In the genomic region with DNA sequence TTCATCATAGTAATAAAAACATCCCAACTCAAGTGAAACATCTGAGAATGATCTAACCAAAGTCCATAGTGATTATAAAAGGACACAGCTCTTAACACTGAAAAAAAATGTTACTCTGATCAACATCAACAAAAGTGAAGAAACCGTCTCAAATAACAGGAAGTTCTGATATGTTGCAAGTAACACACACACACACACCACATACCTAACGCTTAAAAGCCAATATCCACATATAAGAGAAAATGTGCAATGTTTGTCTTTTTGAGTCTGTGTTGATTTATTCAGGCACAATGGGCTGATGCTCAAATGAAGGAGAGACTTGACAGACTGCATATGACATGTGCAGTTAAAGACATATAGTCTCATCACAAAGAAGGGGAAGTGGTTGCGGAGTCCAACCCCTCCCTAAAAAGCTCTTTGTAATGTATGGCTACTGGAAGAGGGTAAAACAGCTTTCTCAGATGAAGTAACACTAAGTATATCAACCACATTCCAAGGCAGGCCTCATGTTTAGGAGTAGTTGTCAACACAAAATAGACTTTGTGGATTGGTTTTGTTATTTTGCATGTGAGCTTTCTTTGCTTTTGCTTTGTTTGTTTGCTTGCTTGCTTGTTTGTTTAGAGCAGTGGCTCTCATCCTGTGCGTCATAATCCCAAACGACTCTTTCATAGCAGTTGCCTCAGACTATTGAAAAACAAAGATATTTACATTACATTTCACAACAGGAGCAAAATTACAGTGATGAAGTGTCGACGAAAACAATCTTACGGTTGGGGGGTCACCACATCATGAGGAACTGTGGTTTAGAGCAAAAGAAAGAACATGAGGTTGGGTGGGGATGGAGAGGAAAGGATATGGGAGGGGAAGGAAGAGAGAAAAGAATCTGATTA, we compare ENCODE assay signal across 21 mouse cellular contexts. TPM values are rescaled to one million over a fixed set of nuclear protein-coding genes. Genes with fewer than 3 reads are reported as not detected.
A peak's percentile ranks its signal among the peaks of the same experiment; 100 is the strongest.
DNase-seq lines count a peak whose midpoint lies in the region; ATAC-seq and TF ChIP-seq lines count a peak whose summit lies in the region.
"Had no signal": no experiment of that assay in that cellular context is flagged by ENCODE, and none has a peak within 500 bp of the region (broad histone marks: within the 10 kb centered on the region; RNA-seq: fewer than 3 reads in every experiment).

No protein-coding gene starts in this region.

- peak; percentile 20 for DNase-seq in lung, postnatal 25 days (ENCODE audit: low spot score)
- DNase-seq in lung, postnatal 14 days: no peak
- no peak for DNase-seq in forebrain, postnatal 0 days
- DNase-seq in limb, embryonic 10.5 days (ENCODE audit: low spot score): no peak
- DNase-seq: cerebellum, adult 9-11 months; gastrocnemius, postnatal 14 days; heart, adult 2 months; heart, postnatal 4 days; right cerebral cortex, adult 18-20 months; spleen, adult 18-20 months; thymus, postnatal 25 days had no signal

- H3K4me1 ChIP-seq in forebrain, postnatal 0 days (ENCODE audit: insufficient read depth): no peaks in the 10 kb centered on the region
- H3K4me1 ChIP-seq in limb, embryonic 10.5 days: no peaks in the 10 kb centered on the region
- H3K4me1 ChIP-seq: embryonic facial prominence, embryonic 13.5 days; limb, embryonic 12.5 days; liver, embryonic 15.5 days had no signal

- ATAC-seq in CD4-positive, CD25-positive, alpha-beta regulatory T cell, adult 4 months: peak; percentile 37
- peak; percentile 92 for ATAC-seq in granulocyte monocyte progenitor cell, adult 5-6 weeks (replicated peaks; ENCODE audit: poor library complexity, severe bottlenecking)
- ATAC-seq in neutrophil, adult 5-6 weeks (ENCODE audit: extremely low read depth, insufficient number of reproducible peaks, low FRiP score, poor library complexity, severe bottlenecking): peak; percentile 86
- no peak for ATAC-seq in forebrain, postnatal 0 days
- ATAC-seq: forebrain, embryonic 14.5 days; hindbrain, embryonic 16.5 days; intestine, postnatal 0 days; midbrain, embryonic 16.5 days had no signal

- no peak for TF ChIP-seq CTCF in forebrain, postnatal 0 days (IDR thresholded peaks at IDR 0.05; ENCODE audit: low read depth)

- H3K4me3 ChIP-seq in forebrain, postnatal 0 days (ENCODE audit: low read depth, low read length): no peak overlapping the region
- H3K4me3 ChIP-seq in limb, embryonic 10.5 days: no peak overlapping the region
- H3K4me3 ChIP-seq: embryonic facial prominence, embryonic 13.5 days; heart, adult 2 months; limb, embryonic 12.5 days; liver, embryonic 15.5 days had no signal

- H3K27me3 ChIP-seq in forebrain, postnatal 0 days (ENCODE audit: insufficient read depth, low read length): no peaks in the 10 kb centered on the region
- H3K27me3 ChIP-seq in limb, embryonic 10.5 days (ENCODE audit: low read depth, poor library complexity, severe bottlenecking): no peaks in the 10 kb centered on the region
- H3K27me3 ChIP-seq: embryonic facial prominence, embryonic 13.5 days; limb, embryonic 12.5 days; liver, embryonic 15.5 days had no signal

- no peaks in the 10 kb centered on the region for H3K36me3 ChIP-seq in forebrain, postnatal 0 days (ENCODE audit: insufficient read depth)
- H3K36me3 ChIP-seq in limb, embryonic 10.5 days: no peaks in the 10 kb centered on the region
- H3K36me3 ChIP-seq: embryonic facial prominence, embryonic 13.5 days; limb, embryonic 12.5 days; liver, embryonic 15.5 days had no signal

- H3K9me3 ChIP-seq in forebrain, postnatal 0 days (ENCODE audit: low read length): no peaks in the 10 kb centered on the region
- no peaks in the 10 kb centered on the region for H3K9me3 ChIP-seq in limb, embryonic 10.5 days (replicated peaks)
- H3K9me3 ChIP-seq: embryonic facial prominence, embryonic 13.5 days; limb, embryonic 12.5 days; liver, embryonic 15.5 days had no signal

- H3K9ac ChIP-seq in forebrain, postnatal 0 days: no peak overlapping the region
- H3K9ac ChIP-seq: embryonic facial prominence, embryonic 13.5 days; limb, embryonic 12.5 days; liver, embryonic 15.5 days had no signal

- H3K4me2 ChIP-seq in forebrain, postnatal 0 days (ENCODE audit: low read depth): no peak overlapping the region
- H3K4me2 ChIP-seq: embryonic facial prominence, embryonic 13.5 days; limb, embryonic 12.5 days; liver, embryonic 15.5 days had no signal

- WGBS in forebrain, postnatal 0 days: 91% methylated on average over 8 of the region's 8 CpGs
- 91% methylated on average over 8 of the region's 8 CpGs for WGBS in limb, embryonic 10.5 days

- H3K27ac ChIP-seq in forebrain, postnatal 0 days (ENCODE audit: low read depth, low read length): no peak overlapping the region
- no peak overlapping the region for H3K27ac ChIP-seq in limb, embryonic 10.5 days
- H3K27ac ChIP-seq: embryonic facial prominence, embryonic 13.5 days; heart, adult 2 months; limb, embryonic 12.5 days; liver, embryonic 15.5 days had no signal

RNA-seq across cellular contexts. Expression of a gene that starts 45.4 kb away (rescaled TPM):
- 1 to 10 TPM; 2.1 to 2.8 TPM for polyA plus RNA-seq in CD4-positive, CD25-positive, alpha-beta regulatory T cell, adult 4 months (2017; shearing (Covaris generic))
- 1.7 and 3.6 TPM in 2 replicates for total RNA-seq in granulocyte monocyte progenitor cell, adult 5-6 weeks (2014; fragmentation: Nextera tagmentation)
- total RNA-seq in granulocyte monocyte progenitor cell, adult 5-6 weeks (2017): 0.69 and 1.3 TPM in 2 replicates
- 86.6 and 86.9 TPM in 2 replicates for total RNA-seq in neutrophil, adult 5-6 weeks (2017)
- total RNA-seq in forebrain, postnatal 0 days (2014; rRNA removed): 0.85 and 2.1 TPM in 2 replicates
- 0.20 and 0.25 TPM in 2 replicates for polyA plus RNA-seq in forebrain, postnatal 0 days (2015; fragmentation: Nextera tagmentation; extraction: Ambion mirVana)
- 0.79 and 0.93 TPM in 2 replicates for polyA plus RNA-seq in limb, embryonic 10.5 days (2016; fragmentation: Nextera tagmentation; extraction: Ambion mirVana)

Comparison
In these comparisons a context has a peak if more than half of its experiments do, and no peak if none do; other contexts are left out.
1. RNA of a gene that starts 45.4 kb away (total RNA-seq): 86.6 to 86.9 TPM in neutrophil, adult 5-6 weeks; 0.69 to 3.6 TPM in granulocyte monocyte progenitor cell, adult 5-6 weeks and 0.85 to 2.1 TPM in forebrain, postnatal 0 days; every median in the first group is over 10 times any median in the second.